Mouse (Mus musculus): ENCODE data around the gene Emd. TPM values are rescaled to one million over a fixed set of nuclear protein-coding genes. Genes with fewer than 3 reads are reported as not detected.
"Not testable (repeated sequence)": the region's sequence is repeated elsewhere in the genome, so short reads cannot be mapped to it uniquely, and the experiment has no call there.

Gene Emd
- 19.1 and 20.2 TPM in 2 replicates for polyA plus RNA-seq (2015; fragmentation: Nextera tagmentation; extraction: Ambion mirVana)

DNA sequence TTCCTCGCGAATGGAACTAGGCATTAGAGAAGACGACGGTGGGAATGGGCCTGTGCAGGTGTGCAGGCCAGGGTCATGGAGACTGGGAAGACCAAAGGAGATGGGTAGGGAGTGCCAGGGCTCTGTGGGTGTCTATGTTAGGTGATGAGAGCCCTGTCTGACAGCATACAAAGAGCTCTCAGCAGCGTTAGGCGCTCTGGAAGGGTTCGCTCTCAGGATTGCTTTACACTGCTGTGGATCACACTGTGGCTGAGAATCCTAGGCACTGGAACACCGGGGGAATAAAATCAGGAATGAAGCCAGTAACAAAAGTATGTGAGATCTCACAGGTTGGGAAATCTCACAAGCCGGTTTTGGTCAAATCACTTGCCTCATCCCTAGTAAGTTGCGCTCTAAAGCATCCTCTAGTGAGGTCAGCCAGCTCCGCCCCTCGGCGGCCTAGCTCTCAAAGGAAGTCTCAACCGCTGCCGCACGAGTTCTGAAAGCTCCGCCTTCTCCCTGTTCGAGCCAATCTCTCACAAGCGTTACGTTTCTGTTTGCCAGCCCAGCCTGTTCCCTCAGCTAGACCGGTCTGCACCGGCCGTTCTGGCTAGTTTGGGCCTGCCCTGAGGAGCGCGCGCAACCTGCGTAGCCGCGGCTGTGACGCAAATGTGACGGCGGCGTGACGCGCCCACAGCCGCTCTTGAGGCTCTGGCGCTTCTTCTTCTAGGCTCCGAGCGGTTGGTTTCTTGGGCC lies at the start of gene Emd:
Gene Emd (plus strand): TSS at position 535 of the 735 bp plus-strand sequence.
- Histone ChIP-seq H3K4me1 (replicated peaks; ENCODE audit: insufficient read depth, low read length) (peaks cover 3% of the 10 kb centered on the region; the same call in 1 of the 2 replicates), H3K9me3 (replicated peaks; ENCODE audit: low read length) (no peaks in the 10 kb centered on the region), H3K4me3 (replicated peaks; ENCODE audit: low read depth, low read length) (peak within 1 kb of the TSS; percentile 50), H3K36me3 (ENCODE audit: insufficient read depth, low read length) (no peaks in the 10 kb centered on the region), H3K9ac (ENCODE audit: low read depth, low read length) (peak within 1 kb of the TSS; percentile 71), H3K27ac (peak within 1 kb of the TSS; percentile 86), H3K27me3 (ENCODE audit: insufficient read depth, low read length) (no peaks in the 10 kb centered on the region), H3K4me2 (ENCODE audit: low read length) (peak within 1 kb of the TSS; percentile 74)
- 38% methylated on average over 39 of the region's 39 CpGs for WGBS
- TF ChIP-seq CTCF (IDR thresholded peaks at IDR 0.05; ENCODE audit: low read depth) = no peak
- ATAC-seq (replicated peaks; ENCODE audit: low FRiP score, low read depth) (peak; percentile 99), DNase-seq (ENCODE audit: low spot score) (peak; percentile 97)

DNA sequence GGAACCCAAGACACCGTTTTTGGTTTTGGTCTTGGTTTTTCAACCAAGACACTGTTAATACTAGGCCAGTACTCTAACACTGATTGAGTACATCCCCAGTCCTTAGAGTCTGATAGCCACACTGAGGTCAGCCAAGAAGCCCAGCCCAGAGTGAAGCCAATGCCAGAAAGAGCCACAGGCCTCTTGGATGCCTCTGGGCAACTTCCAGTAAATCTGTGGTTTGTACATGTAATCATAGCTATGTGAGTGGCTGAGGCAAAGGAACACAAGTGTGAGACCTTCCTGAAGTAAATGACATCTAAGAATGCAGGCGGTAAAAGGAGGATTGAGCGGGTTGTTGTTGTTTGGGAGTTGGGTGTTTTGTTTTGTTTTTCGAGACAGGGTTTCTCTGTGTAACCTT lies 36.0 kb upstream of the Emd start:
- H3K9me3 ChIP-seq (replicated peaks; ENCODE audit: low read length) = no peaks in the 10 kb centered on the region
- H3K27me3 ChIP-seq (ENCODE audit: insufficient read depth, low read length) = no peaks in the 10 kb centered on the region
- H3K36me3 ChIP-seq (ENCODE audit: insufficient read depth, low read length) = peaks cover 3% of the 10 kb centered on the region; the same call in 1 of the 2 replicates
- TF ChIP-seq CTCF (IDR thresholded peaks at IDR 0.05; ENCODE audit: low read depth) = no peak
- H3K9ac ChIP-seq (ENCODE audit: low read depth, low read length) = no peak overlapping the region
- no peak overlapping the region for H3K4me2 ChIP-seq (ENCODE audit: low read length)
- H3K4me1 ChIP-seq (replicated peaks; ENCODE audit: insufficient read depth, low read length) = no peaks in the 10 kb centered on the region
- no peak overlapping the region for H3K4me3 ChIP-seq (replicated peaks; ENCODE audit: low read depth, low read length)
- 87% methylated on average over 4 of the region's 4 CpGs for WGBS
- ATAC-seq (replicated peaks; ENCODE audit: low FRiP score, low read depth) (no peak), DNase-seq (ENCODE audit: low spot score) (no peak)
- H3K27ac ChIP-seq = no peak overlapping the region

- ATAC-seq (replicated peaks; ENCODE audit: low FRiP score, low read depth) = no peak
- H3K4me2 ChIP-seq (ENCODE audit: low read length) = no peak overlapping the region
- no peak overlapping the region for H3K4me3 ChIP-seq (replicated peaks; ENCODE audit: low read depth, low read length)
- no peak for TF ChIP-seq CTCF (IDR thresholded peaks at IDR 0.05; ENCODE audit: low read depth)
- no peaks in the 10 kb centered on the region for H3K9me3 ChIP-seq (replicated peaks; ENCODE audit: low read length)
- WGBS = 53% methylated on average over 13 of the region's 13 CpGs
- H3K27ac ChIP-seq = no peak overlapping the region
- H3K4me1 ChIP-seq (replicated peaks; ENCODE audit: insufficient read depth, low read length) = no peaks in the 10 kb centered on the region
- no peak for DNase-seq (ENCODE audit: low spot score)
- peaks cover 11% of the 10 kb centered on the region; the same call in 1 of the 2 replicates for H3K36me3 ChIP-seq (ENCODE audit: insufficient read depth, low read length)
- H3K27me3 ChIP-seq (ENCODE audit: insufficient read depth, low read length) = no peaks in the 10 kb centered on the region
- H3K9ac ChIP-seq (ENCODE audit: low read depth, low read length) = no peak overlapping the region
Observed at GRCm38 (mm10) chrX:74219449-74219848, 35.0 kb upstream of the Emd start.

GRCm38 (mm10) chrX:74220099-74220498 lies 34.4 kb upstream of the Emd start:
- not testable (repeated sequence) for H3K4me3 ChIP-seq (replicated peaks; ENCODE audit: low read depth, low read length); H3K4me1 ChIP-seq (replicated peaks; ENCODE audit: insufficient read depth, low read length); H3K4me2 ChIP-seq (ENCODE audit: low read length); H3K9ac ChIP-seq (ENCODE audit: low read depth, low read length); DNase-seq (ENCODE audit: low spot score); H3K27me3 ChIP-seq (ENCODE audit: insufficient read depth, low read length); H3K9me3 ChIP-seq (replicated peaks; ENCODE audit: low read length); H3K27ac ChIP-seq; ATAC-seq (replicated peaks; ENCODE audit: low FRiP score, low read depth)
- 61% methylated on average over 1 of the region's 1 CpGs for WGBS
- peaks cover 17% of the 10 kb centered on the region; the same call in 1 of the 2 replicates for H3K36me3 ChIP-seq (ENCODE audit: insufficient read depth, low read length)

DNA sequence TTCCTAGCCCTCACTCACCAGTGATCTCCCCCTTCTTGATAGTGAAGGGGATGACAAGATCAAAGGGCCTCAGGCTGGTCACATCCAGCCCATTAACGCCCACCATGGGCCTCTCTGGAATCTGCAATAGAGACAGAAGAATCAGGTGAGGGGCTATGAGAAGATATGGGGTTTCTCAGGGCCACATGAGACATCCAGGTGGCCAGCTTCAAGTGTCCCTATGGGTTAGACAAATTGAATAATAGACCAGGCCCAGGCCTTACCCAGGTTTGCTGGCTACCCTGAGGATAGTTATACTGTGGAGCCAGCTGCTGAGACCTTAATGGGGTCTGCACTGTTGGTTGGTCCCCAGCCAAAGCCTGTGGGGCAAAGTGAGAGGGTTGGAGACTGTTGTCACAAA lies 24.4 kb upstream of the Emd start:
- no peak for TF ChIP-seq CTCF (IDR thresholded peaks at IDR 0.05; ENCODE audit: low read depth)
- Histone ChIP-seq H3K9ac (ENCODE audit: low read depth, low read length) (no peak overlapping the region), H3K4me3 (replicated peaks; ENCODE audit: low read depth, low read length) (no peak overlapping the region), H3K36me3 (ENCODE audit: insufficient read depth, low read length) (peaks cover 46% of the 10 kb centered on the region), H3K27me3 (ENCODE audit: insufficient read depth, low read length) (no peaks in the 10 kb centered on the region), H3K4me2 (ENCODE audit: low read length) (no peak overlapping the region), H3K4me1 (replicated peaks; ENCODE audit: insufficient read depth, low read length) (no peaks in the 10 kb centered on the region), H3K27ac (no peak overlapping the region), H3K9me3 (replicated peaks; ENCODE audit: low read length) (no peaks in the 10 kb centered on the region)
- 52% methylated on average over 1 of the region's 1 CpGs for WGBS
- ATAC-seq (replicated peaks; ENCODE audit: low FRiP score, low read depth) (no peak), DNase-seq (ENCODE audit: low spot score) (no peak)

- H3K4me1 ChIP-seq (replicated peaks; ENCODE audit: insufficient read depth, low read length) = no peaks in the 10 kb centered on the region
- H3K9ac ChIP-seq (ENCODE audit: low read depth, low read length) = no peak overlapping the region
- 91% methylated on average over 5 of the region's 5 CpGs for whole genome bisulfite sequencing
- H3K4me2 ChIP-seq (ENCODE audit: low read length) = no peak overlapping the region
- no peak overlapping the region for H3K27ac ChIP-seq
- peaks cover 46% of the 10 kb centered on the region for H3K36me3 ChIP-seq (ENCODE audit: insufficient read depth, low read length)
- H3K27me3 ChIP-seq (ENCODE audit: insufficient read depth, low read length) = no peaks in the 10 kb centered on the region
- DNase-seq (ENCODE audit: low spot score) (no peak), ATAC-seq (replicated peaks; ENCODE audit: low FRiP score, low read depth) (no peak)
- no peak overlapping the region for H3K4me3 ChIP-seq (replicated peaks; ENCODE audit: low read depth, low read length)
- no peak for TF ChIP-seq CTCF (IDR thresholded peaks at IDR 0.05; ENCODE audit: low read depth)
- no peaks in the 10 kb centered on the region for H3K9me3 ChIP-seq (replicated peaks; ENCODE audit: low read length)
Observed at GRCm38 (mm10) chrX:74233196-74233595, 21.3 kb upstream of the Emd start.

Data from kidney, postnatal 0 days (tissue).